In genomic region chr19:8756635-8757387, GRCm38 (mm10) we compare ENCODE assay signal across 8 mouse cellular contexts. TPM values are rescaled to one million over a fixed set of nuclear protein-coding genes. Genes with fewer than 3 reads are reported as not detected.
DNase-seq lines count a peak whose midpoint lies in the region; ATAC-seq and TF ChIP-seq lines count a peak whose summit lies in the region.

TSS of gene Nxf1 (plus strand) at chr19:8757073.

- under 1% methylated on average over 75 of the region's 75 CpGs for WGBS in bone marrow, adult 2 months
- under 1% methylated on average over 75 of the region's 75 CpGs for WGBS in embryonic facial prominence, embryonic 15.5 days
- under 1% methylated on average over 73 of the region's 75 CpGs for WGBS in kidney, embryonic 15.5 days

- peak within 1 kb of the TSS; percentile 96 for H3K9ac ChIP-seq in embryonic facial prominence, embryonic 15.5 days
- peak within 1 kb of the TSS; percentile 94 for H3K9ac ChIP-seq in kidney, embryonic 15.5 days

- ATAC-seq in embryonic facial prominence, embryonic 15.5 days (ENCODE audit: insufficient number of reproducible peaks, low FRiP score, low TSS enrichment, low read depth): peak; percentile 94
- peak; percentile 95 for ATAC-seq in kidney, embryonic 15.5 days (replicated peaks; ENCODE audit: low FRiP score)
- ATAC-seq in monocyte, adult 5-6 weeks (replicated peaks; ENCODE audit: insufficient number of reproducible peaks, low FRiP score, low TSS enrichment, poor library complexity, severe bottlenecking): peak; percentile 86

- H3K9me3 ChIP-seq in embryonic facial prominence, embryonic 15.5 days (replicated peaks): no peaks in the 10 kb centered on the region
- H3K9me3 ChIP-seq in kidney, embryonic 15.5 days (replicated peaks): no peaks in the 10 kb centered on the region

- peaks cover 29% of the 10 kb centered on the region for H3K36me3 ChIP-seq in embryonic facial prominence, embryonic 15.5 days
- H3K36me3 ChIP-seq in kidney, embryonic 15.5 days: peaks cover 41% of the 10 kb centered on the region

- DNase-seq in 416B (ENCODE audit: low read depth) (peak; percentile 94), liver (peak; percentile 96)
- DNase-seq in heart, adult 9 months (ENCODE audit: low spot score in 2 of 2): peak; percentile 87 to 88
- DNase-seq in spleen, postnatal 4 days (ENCODE audit: low spot score in 2 of 2): peak; percentile 95 to 98

- peak within 1 kb of the TSS; percentile 98 for H3K27ac ChIP-seq in bone marrow, adult 2 months (ENCODE audit: control insufficient read depth, insufficient read depth, low read depth, low read length, poor library complexity)
- peak within 1 kb of the TSS; percentile 92 for H3K27ac ChIP-seq in embryonic facial prominence, embryonic 15.5 days (replicated peaks)
- H3K27ac ChIP-seq in kidney, embryonic 15.5 days: peak within 1 kb of the TSS; percentile 93

- no peaks in the 10 kb centered on the region for H3K27me3 ChIP-seq in embryonic facial prominence, embryonic 15.5 days
- H3K27me3 ChIP-seq in kidney, embryonic 15.5 days: no peaks in the 10 kb centered on the region

- no peak; the same call in 1 of the 2 replicates for TF ChIP-seq CTCF in bone marrow, adult 2 months (IDR thresholded peaks at IDR 0.05; ENCODE audit: control insufficient read depth, insufficient read depth, low read length)

- H3K4me1 ChIP-seq in bone marrow, adult 2 months (ENCODE audit: control insufficient read depth, insufficient read depth, low read length): no peaks in the 10 kb centered on the region; the same call in 1 of the 2 replicates
- peaks cover 20% of the 10 kb centered on the region for H3K4me1 ChIP-seq in embryonic facial prominence, embryonic 15.5 days
- peaks cover 22% of the 10 kb centered on the region for H3K4me1 ChIP-seq in kidney, embryonic 15.5 days

- peak; percentile 97 for TF ChIP-seq POLR2A in bone marrow, adult 2 months (IDR thresholded peaks at IDR 0.05; ENCODE audit: borderline replicate concordance, control insufficient read depth, low read depth, low read length)

- H3K4me2 ChIP-seq in embryonic facial prominence, embryonic 15.5 days (replicated peaks): peak within 1 kb of the TSS; percentile 56
- H3K4me2 ChIP-seq in kidney, embryonic 15.5 days: peak within 1 kb of the TSS; percentile 71

- H3K4me3 ChIP-seq in bone marrow, adult 2 months (replicated peaks; ENCODE audit: control insufficient read depth, low read depth, low read length): peak within 1 kb of the TSS; percentile 100
- H3K4me3 ChIP-seq in embryonic facial prominence, embryonic 15.5 days (replicated peaks): peak within 1 kb of the TSS; percentile 92
- peak within 1 kb of the TSS; percentile 79 for H3K4me3 ChIP-seq in kidney, embryonic 15.5 days (replicated peaks)

RNA-seq across cellular contexts. Expression of gene Nxf1, which starts in this region (rescaled TPM):
- polyA plus RNA-seq in bone marrow, adult 2 months (2011; ENCODE audit: insufficient read depth, insufficient read length, low replicate concordance, missing spikeins): 488 and 589 TPM in 2 replicates
- 175 and 192 TPM in 2 replicates for polyA plus RNA-seq in embryonic facial prominence, embryonic 15.5 days (2015; fragmentation: Nextera tagmentation; extraction: Ambion mirVana)
- polyA plus RNA-seq in kidney, embryonic 15.5 days (2015; fragmentation: Nextera tagmentation; extraction: Ambion mirVana): 183 and 189 TPM in 2 replicates
- 85.6 to 138 TPM (median 127 TPM) in 3 replicates for total RNA-seq in monocyte, adult 5-6 weeks (2017)

Comparison
In these comparisons a context has a peak if more than half of its experiments do, and no peak if none do; other contexts are left out.
1. Peak in every context shown above with its lines: DNase-seq, ATAC-seq, H3K4me3 ChIP-seq and H3K27ac ChIP-seq.